Mouse (Mus musculus): ENCODE results near the gene Nol6. TPM values are rescaled to one million over a fixed set of nuclear protein-coding genes. Genes with fewer than 3 reads are reported as not detected.

Nol6 gene
- polyA plus RNA-seq, 1 experiment from 2014 or later, result 19.1 TPM

- no peak for ATAC-seq (ENCODE audit: low FRiP score)
- 73% methylated on average over 6 of the region's 6 CpGs for WGBS
Measured at GRCm38 (mm10) chr4:41078726-41079125, 45.5 kb downstream of the Nol6 start.

GRCm38 (mm10) chr4:41074461-41074860 is 49.8 kb downstream of the Nol6 start:
- no peaks in the 10 kb centered on the region for H3K27me3 ChIP-seq (ENCODE audit: control insufficient read depth, insufficient read depth, low read length)
- no peaks in the 10 kb centered on the region for H3K4me1 ChIP-seq (ENCODE audit: control insufficient read depth, insufficient read depth, low read length)
- H3K4me3 ChIP-seq (ENCODE audit: low read depth, low read length), result no peak overlapping the region
- H3K9me3 ChIP-seq (ENCODE audit: control insufficient read depth, low read length), result no peaks in the 10 kb centered on the region
- no peak overlapping the region for H3K27ac ChIP-seq (ENCODE audit: low read depth, low read length)
- DNase-seq (ENCODE audit: low spot score, missing footprints), result no peak
- H3K4me2 ChIP-seq, result no peak overlapping the region
- no peaks in the 10 kb centered on the region for H3K36me3 ChIP-seq (ENCODE audit: control insufficient read depth, insufficient read depth, low read length)
- ATAC-seq (ENCODE audit: low FRiP score), result no peak
- 84% methylated on average over 6 of the region's 6 CpGs for WGBS
- no peak overlapping the region for H3K9ac ChIP-seq (ENCODE audit: low read length)

More at GRCm38 (mm10) chr4:41078726-41079125, 45.5 kb downstream of the Nol6 start:
- no peak overlapping the region for H3K4me2 ChIP-seq
- H3K9me3 ChIP-seq (ENCODE audit: control insufficient read depth, low read length), result no peaks in the 10 kb centered on the region
- H3K36me3 ChIP-seq (ENCODE audit: control insufficient read depth, insufficient read depth, low read length), result no peaks in the 10 kb centered on the region
- no peak overlapping the region for H3K9ac ChIP-seq (ENCODE audit: low read length)
- H3K27ac ChIP-seq (ENCODE audit: low read depth, low read length), result no peak overlapping the region
- DNase-seq (ENCODE audit: low spot score, missing footprints), result no peak
- no peak overlapping the region for H3K4me3 ChIP-seq (ENCODE audit: low read depth, low read length)
- H3K4me1 ChIP-seq (ENCODE audit: control insufficient read depth, insufficient read depth, low read length), result no peaks in the 10 kb centered on the region
- no peaks in the 10 kb centered on the region for H3K27me3 ChIP-seq (ENCODE audit: control insufficient read depth, insufficient read depth, low read length)

GRCm38 (mm10) chr4:41073008-41073817 is 51.0 kb downstream of the Nol6 start:
- Histone ChIP-seq H3K4me2 (no peak overlapping the region), H3K4me1 (ENCODE audit: control insufficient read depth, insufficient read depth, low read length) (no peaks in the 10 kb centered on the region), H3K9me3 (ENCODE audit: control insufficient read depth, low read length) (no peaks in the 10 kb centered on the region), H3K36me3 (ENCODE audit: control insufficient read depth, insufficient read depth, low read length) (no peaks in the 10 kb centered on the region), H3K27me3 (ENCODE audit: control insufficient read depth, insufficient read depth, low read length) (no peaks in the 10 kb centered on the region), H3K9ac (ENCODE audit: low read length) (no peak overlapping the region), H3K4me3 (ENCODE audit: low read depth, low read length) (no peak overlapping the region), H3K27ac (ENCODE audit: low read depth, low read length) (no peak overlapping the region)
- DNase-seq (ENCODE audit: low spot score, missing footprints) (no peak), ATAC-seq (ENCODE audit: low FRiP score) (no peak)
- WGBS, result 85% methylated on average over 12 of the region's 12 CpGs

GRCm38 (mm10) chr4:41071500-41072429 is 52.5 kb downstream of the Nol6 start:
- WGBS, result 87% methylated on average over 14 of the region's 14 CpGs
- ATAC-seq (ENCODE audit: low FRiP score), result no peak
- Histone ChIP-seq H3K9ac (ENCODE audit: low read length) (no peak overlapping the region), H3K27ac (ENCODE audit: low read depth, low read length) (no peak overlapping the region), H3K9me3 (ENCODE audit: control insufficient read depth, low read length) (no peaks in the 10 kb centered on the region), H3K4me1 (ENCODE audit: control insufficient read depth, insufficient read depth, low read length) (no peaks in the 10 kb centered on the region), H3K4me2 (no peak overlapping the region), H3K27me3 (ENCODE audit: control insufficient read depth, insufficient read depth, low read length) (no peaks in the 10 kb centered on the region), H3K4me3 (ENCODE audit: low read depth, low read length) (no peak overlapping the region), H3K36me3 (ENCODE audit: control insufficient read depth, insufficient read depth, low read length) (no peaks in the 10 kb centered on the region)
- no peak for DNase-seq (ENCODE audit: low spot score, missing footprints)

- no peak overlapping the region for H3K4me3 ChIP-seq (ENCODE audit: low read depth, low read length)
- no peak overlapping the region for H3K9ac ChIP-seq (ENCODE audit: low read length)
- DNase-seq (ENCODE audit: low spot score, missing footprints), result no peak
- H3K4me1 ChIP-seq (ENCODE audit: control insufficient read depth, insufficient read depth, low read length), result no peaks in the 10 kb centered on the region
- H3K27ac ChIP-seq (ENCODE audit: low read depth, low read length), result no peak overlapping the region
- H3K27me3 ChIP-seq (ENCODE audit: control insufficient read depth, insufficient read depth, low read length), result no peaks in the 10 kb centered on the region
- no peak for ATAC-seq (ENCODE audit: low FRiP score)
- no peaks in the 10 kb centered on the region for H3K36me3 ChIP-seq (ENCODE audit: control insufficient read depth, insufficient read depth, low read length)
- 86% methylated on average over 4 of the region's 4 CpGs for WGBS
- no peak overlapping the region for H3K4me2 ChIP-seq
- H3K9me3 ChIP-seq (ENCODE audit: control insufficient read depth, low read length), result no peaks in the 10 kb centered on the region
Measured at GRCm38 (mm10) chr4:41065196-41065595, 59.1 kb downstream of the Nol6 start.

Other genes starting within 250 kb of the Nol6 start
- gene Spink4, start 204.4 kb downstream of the Nol6 start, polyA plus RNA-seq (2014; fragmentation: Nextera tagmentation; extraction: Ambion mirVana), result not detected in 2 replicates
- 233 and 247 TPM in 2 replicates for gene Bag1, start 176.2 kb downstream of the Nol6 start, polyA plus RNA-seq (2014; fragmentation: Nextera tagmentation; extraction: Ambion mirVana)
- gene Chmp5, start 176.0 kb downstream of the Nol6 start, polyA plus RNA-seq (2014; fragmentation: Nextera tagmentation; extraction: Ambion mirVana), result 159 and 169 TPM in 2 replicates
- gene Nfx1, start 153.5 kb downstream of the Nol6 start, polyA plus RNA-seq (2014; fragmentation: Nextera tagmentation; extraction: Ambion mirVana), result 89.5 and 94.0 TPM in 2 replicates
- not detected in 2 replicates for gene Aqp7, start 76.3 kb downstream of the Nol6 start, polyA plus RNA-seq (2014; fragmentation: Nextera tagmentation; extraction: Ambion mirVana)
- gene Aqp3, start 26.3 kb downstream of the Nol6 start, polyA plus RNA-seq (2014; fragmentation: Nextera tagmentation; extraction: Ambion mirVana), result 1.3 and 1.6 TPM in 2 replicates
- 95.5 and 99.0 TPM in 2 replicates for gene Ube2r2, start 11.3 kb upstream of the Nol6 start, polyA plus RNA-seq (2014; fragmentation: Nextera tagmentation; extraction: Ambion mirVana)
- gene Ubap2, start 150.7 kb upstream of the Nol6 start, polyA plus RNA-seq (2014; fragmentation: Nextera tagmentation; extraction: Ambion mirVana), result 60.5 and 67.0 TPM in 2 replicates
- 49.2 and 51.4 TPM in 2 replicates for gene Dcaf12, start 190.4 kb upstream of the Nol6 start, polyA plus RNA-seq (2014; fragmentation: Nextera tagmentation; extraction: Ambion mirVana)
- 98.0 and 99.5 TPM in 2 replicates for gene Ubap1, start 224.5 kb upstream of the Nol6 start, polyA plus RNA-seq (2014; fragmentation: Nextera tagmentation; extraction: Ambion mirVana)

Data from midbrain, embryonic 11.5 days (tissue).